In the genomic region with DNA sequence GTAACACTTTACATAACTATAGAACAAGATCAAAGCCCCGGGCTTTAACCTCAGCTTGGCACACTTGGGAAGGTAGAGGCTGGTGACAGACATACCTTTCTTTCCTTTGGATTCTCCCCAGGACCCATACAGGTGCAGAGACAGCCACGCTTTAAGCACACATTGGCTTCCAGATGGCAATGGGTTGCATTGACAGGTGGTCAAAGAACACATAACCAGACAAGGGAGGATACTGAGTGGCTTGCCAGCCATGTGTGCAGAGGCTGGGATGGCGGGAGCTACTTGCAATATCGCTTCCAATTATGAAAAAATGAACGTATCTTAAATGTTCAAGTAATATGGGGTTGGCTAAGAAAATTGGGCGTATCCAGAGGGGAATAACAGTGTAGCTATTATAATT, we compare ENCODE assay signal across 29 mouse cellular contexts.
"Had no signal": no experiment of that assay in that cellular context is flagged by ENCODE, and none has a peak within 500 bp of the region (broad histone marks: within the 10 kb centered on the region; RNA-seq: fewer than 3 reads in every experiment).

No protein-coding gene starts in this region.

- H3K4me3 ChIP-seq: heart, adult 2 months; heart, embryonic 10.5 days; heart, embryonic 12.5 days; heart, embryonic 13.5 days; heart, embryonic 15.5 days; hindbrain, embryonic 10.5 days; hindbrain, embryonic 12.5 days; hindbrain, embryonic 13.5 days; hindbrain, embryonic 15.5 days; intestine, embryonic 15.5 days; kidney, embryonic 15.5 days; left cerebral cortex, adult 2 months had no signal

- DNase-seq: heart, adult 2 months; heart, postnatal 10 days; heart, postnatal 14 days; heart, postnatal 36 days; heart, postnatal 4 days; kidney, adult 11 months; kidney, adult 18-20 months; kidney, adult 2 months; kidney, adult 8-10 months; kidney, adult 9 months; kidney, postnatal 10 days; kidney, postnatal 14 days; kidney, postnatal 25 days; kidney, postnatal 36 days; kidney, postnatal 4 days had no signal

- H3K27ac ChIP-seq: heart, adult 2 months; heart, embryonic 10.5 days; heart, embryonic 13.5 days; heart, embryonic 15.5 days; hindbrain, embryonic 10.5 days; hindbrain, embryonic 12.5 days; hindbrain, embryonic 13.5 days; hindbrain, embryonic 14.5 days; hindbrain, embryonic 15.5 days; hindbrain, postnatal 0 days; intestine, embryonic 15.5 days; kidney, embryonic 15.5 days; kidney, postnatal 0 days; left cerebral cortex, adult 2 months had no signal
